Comparison of ENCODE assay signal across 19 mouse cellular contexts in the genomic region with DNA sequence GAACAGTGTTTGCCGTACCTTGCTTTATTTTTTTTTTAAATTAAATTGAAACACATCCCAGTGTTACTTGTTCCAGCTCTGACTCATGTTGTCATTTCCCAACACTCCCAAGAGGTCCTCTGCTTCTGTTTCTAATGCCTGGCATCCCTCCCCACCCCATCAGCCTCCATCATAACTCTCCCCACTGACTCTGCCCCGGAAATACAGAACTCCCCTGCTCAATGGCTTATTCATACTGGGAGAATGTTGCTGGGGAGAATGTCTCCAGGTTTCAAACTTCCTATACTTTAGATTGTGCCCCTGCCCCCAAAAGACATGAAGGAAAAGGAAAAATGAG. TPM values are rescaled to one million over a fixed set of nuclear protein-coding genes. Genes with fewer than 3 reads are reported as not detected.
DNase-seq lines count a peak whose midpoint lies in the region; ATAC-seq and TF ChIP-seq lines count a peak whose summit lies in the region.
"Had no signal": no experiment of that assay in that cellular context is flagged by ENCODE, and none has a peak within 500 bp of the region (broad histone marks: within the 10 kb centered on the region; RNA-seq: fewer than 3 reads in every experiment).

No protein-coding gene starts in this region.

- no peaks in the 10 kb centered on the region for H3K27me3 ChIP-seq in Patski
- H3K27me3 ChIP-seq in midbrain, embryonic 15.5 days (replicated peaks) = no peaks in the 10 kb centered on the region
- H3K27me3 ChIP-seq: embryonic facial prominence, embryonic 15.5 days; heart, embryonic 12.5 days; limb, embryonic 13.5 days had no signal

- POLR2A ChIA-PET in Patski (lab: Charles Lee) = no interaction called here

- H3K9ac ChIP-seq in midbrain, embryonic 15.5 days = no peak overlapping the region
- H3K9ac ChIP-seq: embryonic facial prominence, embryonic 15.5 days; heart, embryonic 12.5 days; limb, embryonic 13.5 days; liver, embryonic 14.5 days had no signal

- H3K4me3 ChIP-seq in layer of hippocampus, adult 2 months = no peak overlapping the region
- H3K4me3 ChIP-seq in midbrain, embryonic 15.5 days = no peak overlapping the region
- H3K4me3 ChIP-seq: embryonic facial prominence, embryonic 15.5 days; heart, embryonic 12.5 days; limb, embryonic 13.5 days had no signal

- H3K27ac ChIP-seq in layer of hippocampus, adult 2 months = peak overlapping the region; percentile 70
- peak overlapping the region; percentile 68 for H3K27ac ChIP-seq in midbrain, embryonic 15.5 days
- H3K27ac ChIP-seq: embryonic facial prominence, embryonic 15.5 days; kidney, postnatal 0 days; limb, embryonic 13.5 days; liver, embryonic 14.5 days had no signal

- peak; percentile 21 for ATAC-seq in Patski
- ATAC-seq in midbrain, embryonic 15.5 days (replicated peaks) = peak; percentile 18; the same call in 1 of the 2 replicates
- no peak for ATAC-seq in CD4-positive, CD25-positive, alpha-beta regulatory T cell, adult 4 months
- ATAC-seq: intestine, postnatal 0 days had no signal

- WGBS in midbrain, embryonic 15.5 days = 52% methylated on average over 2 of the region's 2 CpGs

- no peak for DNase-seq in layer of hippocampus, adult 2 months (ENCODE audit: low spot score in 2 of 2)
- no peak for DNase-seq in layer of hippocampus, adult 11-12 months (ENCODE audit: low spot score)
- DNase-seq in Patski (ENCODE audit: low read depth, low spot score) = no peak
- peak; percentile 46 for DNase-seq in fibroblast of lung, adult 2 months (ENCODE audit: low read depth)
- no peak for DNase-seq in spleen, postnatal 14 days (ENCODE audit: low spot score in 2 of 2)
- DNase-seq in right cerebral cortex, postnatal 10 days (ENCODE audit: low spot score in 2 of 2) = no peak
- DNase-seq: adrenal gland, postnatal 14 days; cerebellum, adult 8-10 months; heart, postnatal 4 days; thymus, adult 2 months had no signal

- in situ Hi-C loops in Patski (cut with MboI; ENCODE audit: low pct_unique_long_range_greater_than_20kb) = no loop called here

- TF ChIP-seq CTCF in layer of hippocampus, adult 2 months (conservative IDR thresholded peaks at IDR 0.05) = no peak
- TF ChIP-seq CTCF in Patski (IDR thresholded peaks at IDR 0.05) = no peak

- no peaks in the 10 kb centered on the region for H3K9me3 ChIP-seq in midbrain, embryonic 15.5 days
- H3K9me3 ChIP-seq: embryonic facial prominence, embryonic 15.5 days; heart, embryonic 12.5 days; limb, embryonic 13.5 days had no signal

- H3K36me3 ChIP-seq in midbrain, embryonic 15.5 days (replicated peaks) = no peaks in the 10 kb centered on the region
- H3K36me3 ChIP-seq: embryonic facial prominence, embryonic 15.5 days; heart, embryonic 12.5 days; limb, embryonic 13.5 days had no signal

- no peak overlapping the region for H3K4me2 ChIP-seq in midbrain, embryonic 15.5 days
- H3K4me2 ChIP-seq: embryonic facial prominence, embryonic 15.5 days; heart, embryonic 12.5 days; limb, embryonic 13.5 days had no signal

- H3K4me1 ChIP-seq in midbrain, embryonic 15.5 days = peaks cover 10% of the 10 kb centered on the region; the same call in 1 of the 2 replicates
- H3K4me1 ChIP-seq: embryonic facial prominence, embryonic 15.5 days; heart, embryonic 12.5 days; limb, embryonic 13.5 days had no signal

- CTCF ChIA-PET in Patski (lab: Charles Lee) = interaction anchor here (1.0 to 1.3 kb wide), 3 partner anchors 10 to 17 kb away, joined by 3 read pairs; a partner anchor contains a TSS

RNA-seq across cellular contexts. Expression of a gene that starts 17.1 kb away (rescaled TPM):
- total RNA-seq in layer of hippocampus, adult 2 months (2021) = 100 to 1,000 TPM; 107 to 122 TPM
- 11.0 TPM for polyA plus RNA-seq in Patski (2021)
- polyA plus RNA-seq in midbrain, embryonic 15.5 days (2015; fragmentation: Nextera tagmentation; extraction: Ambion mirVana) = 50.1 and 60.4 TPM in 2 replicates
- not detected for polyA plus RNA-seq in CD4-positive, CD25-positive, alpha-beta regulatory T cell, adult 4 months (2017; shearing (Covaris generic))
- total RNA-seq: granulocyte monocyte progenitor cell, adult 5-6 weeks had no signal

Comparison
In these comparisons a context has a peak if more than half of its experiments do, and no peak if none do; other contexts are left out.
1. RNA of a gene that starts 17.1 kb away (polyA plus RNA-seq): 50.1 to 60.4 TPM in midbrain, embryonic 15.5 days and 11.0 TPM in Patski (single experiment); not detected in CD4-positive, CD25-positive, alpha-beta regulatory T cell, adult 4 months; every median in the first group is over 10 times any median in the second.